Mouse (Mus musculus): ENCODE results near the gene Bloc1s5. TPM values are rescaled to one million over a fixed set of nuclear protein-coding genes. Genes with fewer than 3 reads are reported as not detected.

Gene Bloc1s5
- polyA plus RNA-seq, 1 experiment from 2014 or later: 17.6 TPM

GRCm38 (mm10) chr13:38597076-38597475 is 37.8 kb downstream of the Bloc1s5 start:
- no peak overlapping the region for H3K4me3 ChIP-seq (ENCODE audit: low read depth, low read length)
- WGBS: 49% methylated on average over 3 of the region's 3 CpGs
- 0 out of 2 replicates have a peak, but pooled peaks cover 3% of the 10 kb centered on the region for H3K4me1 ChIP-seq (ENCODE audit: insufficient read depth)
- peak; percentile 42; the same call in 1 of the 2 replicates for TF ChIP-seq CTCF (IDR thresholded peaks at IDR 0.05; ENCODE audit: low read depth)
- no peak overlapping the region for H3K9ac ChIP-seq
- DNase-seq: peak; percentile 69
- no peak overlapping the region for H3K4me2 ChIP-seq
- H3K27me3 ChIP-seq (ENCODE audit: insufficient read depth, low read length): no peaks in the 10 kb centered on the region
- no peak for ATAC-seq (ENCODE audit: insufficient read depth)
- H3K9me3 ChIP-seq (ENCODE audit: low read depth, low read length): no peaks in the 10 kb centered on the region
- H3K27ac ChIP-seq (ENCODE audit: low read depth): no peak overlapping the region
- H3K36me3 ChIP-seq (ENCODE audit: insufficient read depth): no peaks in the 10 kb centered on the region

GRCm38 (mm10) chr13:38596461-38596860 is 38.4 kb downstream of the Bloc1s5 start:
- Histone ChIP-seq H3K4me3 (ENCODE audit: low read depth, low read length) (no peak overlapping the region), H3K36me3 (ENCODE audit: insufficient read depth) (no peaks in the 10 kb centered on the region), H3K27me3 (ENCODE audit: insufficient read depth, low read length) (no peaks in the 10 kb centered on the region), H3K4me1 (ENCODE audit: insufficient read depth) (0 out of 2 replicates have a peak, but pooled peaks cover 3% of the 10 kb centered on the region), H3K4me2 (no peak overlapping the region), H3K27ac (ENCODE audit: low read depth) (no peak overlapping the region), H3K9me3 (ENCODE audit: low read depth, low read length) (no peaks in the 10 kb centered on the region), H3K9ac (no peak overlapping the region)
- DNase-seq (no peak), ATAC-seq (ENCODE audit: insufficient read depth) (no peak)
- 84% methylated on average over 4 of the region's 4 CpGs for WGBS
- no peak for TF ChIP-seq CTCF (IDR thresholded peaks at IDR 0.05; ENCODE audit: low read depth)

GRCm38 (mm10) chr13:38593114-38593513 is 41.8 kb downstream of the Bloc1s5 start:
- Histone ChIP-seq H3K4me2 (peak overlapping the region; percentile 13; the same call in 1 of the 2 replicates), H3K4me3 (ENCODE audit: low read depth, low read length) (no peak overlapping the region), H3K9ac (no peak overlapping the region), H3K9me3 (ENCODE audit: low read depth, low read length) (no peaks in the 10 kb centered on the region), H3K27ac (ENCODE audit: low read depth) (no peak overlapping the region), H3K36me3 (ENCODE audit: insufficient read depth) (no peaks in the 10 kb centered on the region), H3K27me3 (ENCODE audit: insufficient read depth, low read length) (no peaks in the 10 kb centered on the region), H3K4me1 (ENCODE audit: insufficient read depth) (0 out of 2 replicates have a peak, but pooled peaks cover 3% of the 10 kb centered on the region)
- WGBS: 25% methylated on average over 6 of the region's 6 CpGs
- peak; percentile 60 for DNase-seq
- TF ChIP-seq CTCF (IDR thresholded peaks at IDR 0.05; ENCODE audit: low read depth): no peak
- no peak; the same call in 1 of the 2 replicates for ATAC-seq (ENCODE audit: insufficient read depth)

GRCm38 (mm10) chr13:38587350-38587749 is 47.6 kb downstream of the Bloc1s5 start:
- no peak for DNase-seq
- Histone ChIP-seq H3K9ac (no peak overlapping the region), H3K36me3 (ENCODE audit: insufficient read depth) (no peaks in the 10 kb centered on the region), H3K9me3 (ENCODE audit: low read depth, low read length) (no peaks in the 10 kb centered on the region), H3K4me2 (no peak overlapping the region), H3K4me3 (ENCODE audit: low read depth, low read length) (no peak overlapping the region), H3K27ac (ENCODE audit: low read depth) (no peak overlapping the region), H3K27me3 (ENCODE audit: insufficient read depth, low read length) (no peaks in the 10 kb centered on the region), H3K4me1 (ENCODE audit: insufficient read depth) (no peaks in the 10 kb centered on the region)
- no peak for TF ChIP-seq CTCF (IDR thresholded peaks at IDR 0.05; ENCODE audit: low read depth)
- WGBS: 86% methylated on average over 5 of the region's 5 CpGs
- no peak for ATAC-seq (ENCODE audit: insufficient read depth)

GRCm38 (mm10) chr13:38586451-38586850 is 48.5 kb downstream of the Bloc1s5 start:
- DNase-seq (no peak), ATAC-seq (ENCODE audit: insufficient read depth) (no peak)
- no peaks in the 10 kb centered on the region for H3K9me3 ChIP-seq (ENCODE audit: low read depth, low read length)
- H3K9ac ChIP-seq: no peak overlapping the region
- 91% methylated on average over 4 of the region's 4 CpGs for WGBS
- no peaks in the 10 kb centered on the region for H3K27me3 ChIP-seq (ENCODE audit: insufficient read depth, low read length)
- no peak overlapping the region for H3K27ac ChIP-seq (ENCODE audit: low read depth)
- no peak for TF ChIP-seq CTCF (IDR thresholded peaks at IDR 0.05; ENCODE audit: low read depth)
- no peaks in the 10 kb centered on the region for H3K4me1 ChIP-seq (ENCODE audit: insufficient read depth)
- H3K4me2 ChIP-seq: no peak overlapping the region
- H3K4me3 ChIP-seq (ENCODE audit: low read depth, low read length): no peak overlapping the region
- no peaks in the 10 kb centered on the region for H3K36me3 ChIP-seq (ENCODE audit: insufficient read depth)

GRCm38 (mm10) chr13:38582768-38583167 is 52.1 kb downstream of the Bloc1s5 start:
- WGBS: 37% methylated on average over 3 of the region's 3 CpGs
- ATAC-seq (ENCODE audit: insufficient read depth): no peak

GRCm38 (mm10) chr13:38580601-38581457 is 54.1 kb downstream of the Bloc1s5 start:
- H3K4me2 ChIP-seq: peak overlapping the region; percentile 43
- no peak overlapping the region for H3K9ac ChIP-seq
- DNase-seq (peak; percentile 78), ATAC-seq (ENCODE audit: insufficient read depth) (peak; percentile 81)
- peak; percentile 73 for TF ChIP-seq CTCF (IDR thresholded peaks at IDR 0.05; ENCODE audit: low read depth)
- H3K9me3 ChIP-seq (ENCODE audit: low read depth, low read length): no peaks in the 10 kb centered on the region
- no peaks in the 10 kb centered on the region for H3K27me3 ChIP-seq (ENCODE audit: insufficient read depth, low read length)
- H3K4me3 ChIP-seq (ENCODE audit: low read depth, low read length): peak overlapping the region; percentile 3; the same call in 1 of the 2 replicates
- no peaks in the 10 kb centered on the region for H3K4me1 ChIP-seq (ENCODE audit: insufficient read depth)
- WGBS: 45% methylated on average over 11 of the region's 11 CpGs
- H3K36me3 ChIP-seq (ENCODE audit: insufficient read depth): no peaks in the 10 kb centered on the region
- H3K27ac ChIP-seq (ENCODE audit: low read depth): no peak overlapping the region

More at GRCm38 (mm10) chr13:38582768-38583167, 52.1 kb downstream of the Bloc1s5 start:
- no peak overlapping the region for H3K9ac ChIP-seq
- no peaks in the 10 kb centered on the region for H3K4me1 ChIP-seq (ENCODE audit: insufficient read depth)
- H3K4me2 ChIP-seq: no peak overlapping the region
- no peaks in the 10 kb centered on the region for H3K9me3 ChIP-seq (ENCODE audit: low read depth, low read length)
- H3K36me3 ChIP-seq (ENCODE audit: insufficient read depth): no peaks in the 10 kb centered on the region
- TF ChIP-seq CTCF (IDR thresholded peaks at IDR 0.05; ENCODE audit: low read depth): no peak
- no peak overlapping the region for H3K27ac ChIP-seq (ENCODE audit: low read depth)
- H3K27me3 ChIP-seq (ENCODE audit: insufficient read depth, low read length): no peaks in the 10 kb centered on the region
- H3K4me3 ChIP-seq (ENCODE audit: low read depth, low read length): no peak overlapping the region
- peak; percentile 47 for DNase-seq
